Mouse (Mus musculus) hindbrain, embryonic 14.5 days (tissue): Measurements from ENCODE around the gene Ropn1l. TPM values are rescaled to one million over a fixed set of nuclear protein-coding genes. Genes with fewer than 3 reads are reported as not detected.
A peak's percentile ranks its signal among the peaks of the same experiment; 100 is the strongest.

Experiments used
- ATAC-seq: fragments of 200-750 bp; cut with Nextera tagmentation; 2 replicates; pipeline ENCODE4 v1.8.0; 2017; ENCODE audit warnings: moderate number of reproducible peaks, mild to moderate bottlenecking, moderate TSS enrichment, moderate library complexity; ENCODE audit not compliant: low FRiP score
- DNase-seq: peaks from one replicate; pipeline ENCODE4 v3.0.0-alpha.2; 2015; ENCODE audit warnings: low spot score
- H3K27ac ChIP-seq: fragments of 300-500 bp; sonication (generic); 2 replicates; pipeline ENCODE4 v1.5.1; 2014; ENCODE audit warnings: mild to moderate bottlenecking, moderate library complexity
- H3K27me3 ChIP-seq: fragments of 300-500 bp; sonication (generic); 2 replicates; pipeline ENCODE4 v1.6.1; 2014; ENCODE audit warnings: mild to moderate bottlenecking, low read length, mixed read lengths; ENCODE audit not compliant: control insufficient read depth, insufficient read depth
- H3K36me3 ChIP-seq: fragments of 300-500 bp; sonication (generic); replicated peaks from 2 replicates; pipeline ENCODE4 v1.6.1; 2014; ENCODE audit not compliant: control insufficient read depth, insufficient read depth
- H3K4me1 ChIP-seq: fragments of 300-500 bp; sonication (generic); replicated peaks from 2 replicates; pipeline ENCODE4 v1.6.1; 2014; ENCODE audit warnings: antibody characterized with exemption, low read length, mixed read lengths; ENCODE audit not compliant: control insufficient read depth, insufficient read depth
- H3K4me2 ChIP-seq: fragments of 300-500 bp; sonication (generic); replicated peaks from 2 replicates; pipeline ENCODE4 v1.6.1; 2014; ENCODE audit warnings: mild to moderate bottlenecking, moderate library complexity
- H3K4me3 ChIP-seq: fragments of 300-500 bp; sonication (generic); replicated peaks from 2 replicates; pipeline ENCODE4 v1.5.1; 2014; ENCODE audit warnings: mild to moderate bottlenecking, low read length
- H3K9ac ChIP-seq: fragments of 300-500 bp; sonication (generic); 2 replicates; pipeline ENCODE4 v1.6.1; 2014
- H3K9me3 ChIP-seq: fragments of 300-500 bp; sonication (generic); 2 replicates; pipeline ENCODE4 v1.6.1; 2016; ENCODE audit warnings: low read length; ENCODE audit not compliant: control insufficient read depth
- WGBS: fragments of 180-500 bp; shearing (Covaris S2); extraction: QIAGEN DNeasy Blood & Tissue Kit; methylation state at CpG from one replicate; pipeline ENCODE4 v1.1.7; 2014; 5-methylcytosine and 5-hydroxymethylcytosine counted together
- polyA plus RNA-seq: library from polyadenylated mRNA; unstranded; fragments of >200 nt; fragmentation: Nextera tagmentation; extraction: Ambion mirVana; gene quantifications from 2 replicates; pipeline ENCODE4 v1.2.1, GENCODE M21; 2014

Gene Ropn1l
- 2.4 and 2.8 TPM in 2 replicates for polyA plus RNA-seq

GRCm38 (mm10) chr15:31453098-31453916 lies at the start of gene Ropn1l:
TSS of gene Ropn1l (minus strand) at chr15:31453737.
- DNase-seq: peak; percentile 91
- Histone ChIP-seq H3K9ac (peak within 1 kb of the TSS; percentile 82), H3K4me3 (peak within 1 kb of the TSS; percentile 70), H3K9me3 (no peaks in the 10 kb centered on the region), H3K27ac (peak within 1 kb of the TSS; percentile 84), H3K36me3 (peaks cover 20% of the 10 kb centered on the region), H3K27me3 (no peaks in the 10 kb centered on the region), H3K4me2 (peak within 1 kb of the TSS; percentile 89), H3K4me1 (peaks cover 6% of the 10 kb centered on the region)
- WGBS: under 1% methylated on average over 57 of the region's 57 CpGs
- peak; percentile 95 for ATAC-seq

GRCm38 (mm10) chr15:31502996-31503395 lies 49.5 kb upstream of the Ropn1l start:
- Histone ChIP-seq H3K9me3 (no peaks in the 10 kb centered on the region), H3K27ac (no peak overlapping the region), H3K4me1 (no peaks in the 10 kb centered on the region), H3K36me3 (peaks cover 28% of the 10 kb centered on the region), H3K9ac (no peak overlapping the region), H3K4me3 (no peak overlapping the region), H3K27me3 (no peaks in the 10 kb centered on the region), H3K4me2 (no peak overlapping the region)
- DNase-seq (no peak), ATAC-seq (no peak)
- WGBS: 96% methylated on average over 4 of the region's 4 CpGs

GRCm38 (mm10) chr15:31502313-31502712 lies 48.8 kb upstream of the Ropn1l start:
- no peak for ATAC-seq
- H3K4me3 ChIP-seq: no peak overlapping the region
- WGBS: 96% methylated on average over 1 of the region's 1 CpGs

GRCm38 (mm10) chr15:31494803-31495202 lies 41.3 kb upstream of the Ropn1l start:
- ATAC-seq: no peak
- 93% methylated on average over 9 of the region's 9 CpGs for WGBS
- DNase-seq: no peak
- no peak overlapping the region for H3K27ac ChIP-seq
- no peaks in the 10 kb centered on the region for H3K27me3 ChIP-seq
- peaks cover 72% of the 10 kb centered on the region for H3K36me3 ChIP-seq
- H3K4me2 ChIP-seq: no peak overlapping the region
- H3K9me3 ChIP-seq: no peaks in the 10 kb centered on the region
- no peaks in the 10 kb centered on the region for H3K4me1 ChIP-seq
- H3K4me3 ChIP-seq: no peak overlapping the region
- H3K9ac ChIP-seq: no peak overlapping the region

More at GRCm38 (mm10) chr15:31502313-31502712, 48.8 kb upstream of the Ropn1l start:
- Histone ChIP-seq H3K4me2 (no peak overlapping the region), H3K4me1 (no peaks in the 10 kb centered on the region), H3K27ac (no peak overlapping the region), H3K9ac (no peak overlapping the region), H3K36me3 (peaks cover 35% of the 10 kb centered on the region), H3K9me3 (no peaks in the 10 kb centered on the region), H3K27me3 (no peaks in the 10 kb centered on the region)
- no peak for DNase-seq

- Histone ChIP-seq H3K4me3 (no peak overlapping the region), H3K27me3 (no peaks in the 10 kb centered on the region), H3K9ac (no peak overlapping the region), H3K27ac (no peak overlapping the region), H3K36me3 (peaks cover 75% of the 10 kb centered on the region), H3K4me2 (no peak overlapping the region), H3K9me3 (no peaks in the 10 kb centered on the region), H3K4me1 (no peaks in the 10 kb centered on the region)
- DNase-seq (no peak), ATAC-seq (no peak)
- 78% methylated on average over 3 of the region's 3 CpGs for WGBS
Observed at GRCm38 (mm10) chr15:31494310-31494709, 40.8 kb upstream of the Ropn1l start.

GRCm38 (mm10) chr15:31487407-31487806 lies 33.9 kb upstream of the Ropn1l start:
- Histone ChIP-seq H3K4me1 (no peaks in the 10 kb centered on the region), H3K27me3 (no peaks in the 10 kb centered on the region), H3K36me3 (peaks cover 61% of the 10 kb centered on the region), H3K9me3 (no peaks in the 10 kb centered on the region), H3K27ac (no peak overlapping the region), H3K4me2 (no peak overlapping the region), H3K9ac (no peak overlapping the region), H3K4me3 (no peak overlapping the region)
- DNase-seq (no peak), ATAC-seq (0 out of 2 replicates have a peak, but pooled peaks have one; percentile 48)
- 42% methylated on average over 2 of the region's 2 CpGs for WGBS

- Histone ChIP-seq H3K4me1 (no peaks in the 10 kb centered on the region), H3K4me2 (no peak overlapping the region), H3K9me3 (no peaks in the 10 kb centered on the region), H3K4me3 (no peak overlapping the region), H3K27ac (no peak overlapping the region), H3K27me3 (no peaks in the 10 kb centered on the region), H3K9ac (no peak overlapping the region), H3K36me3 (peaks cover 82% of the 10 kb centered on the region)
- ATAC-seq (no peak), DNase-seq (no peak)
- WGBS: 96% methylated on average over 1 of the region's 1 CpGs
Observed at GRCm38 (mm10) chr15:31476678-31477077, 23.1 kb upstream of the Ropn1l start.

GRCm38 (mm10) chr15:31472645-31473574 lies 19.4 kb upstream of the Ropn1l start:
- ATAC-seq (no peak), DNase-seq (no peak)
- WGBS: 82% methylated on average over 4 of the region's 4 CpGs
- no peaks in the 10 kb centered on the region for H3K9me3 ChIP-seq
- no peak overlapping the region for H3K4me3 ChIP-seq
- no peak overlapping the region for H3K4me2 ChIP-seq
- H3K27me3 ChIP-seq: no peaks in the 10 kb centered on the region
- H3K9ac ChIP-seq: no peak overlapping the region
- no peaks in the 10 kb centered on the region for H3K4me1 ChIP-seq
- H3K27ac ChIP-seq: no peak overlapping the region
- peaks cover 72% of the 10 kb centered on the region for H3K36me3 ChIP-seq

- H3K4me1 ChIP-seq: no peaks in the 10 kb centered on the region
- H3K9me3 ChIP-seq: no peaks in the 10 kb centered on the region
- peaks cover 74% of the 10 kb centered on the region for H3K36me3 ChIP-seq
- no peak overlapping the region for H3K9ac ChIP-seq
- no peak overlapping the region for H3K4me2 ChIP-seq
- H3K4me3 ChIP-seq: no peak overlapping the region
- no peak overlapping the region for H3K27ac ChIP-seq
- no peaks in the 10 kb centered on the region for H3K27me3 ChIP-seq
- 90% methylated on average over 4 of the region's 4 CpGs for WGBS
- DNase-seq (no peak), ATAC-seq (no peak)
Observed at GRCm38 (mm10) chr15:31471529-31471928, 18.0 kb upstream of the Ropn1l start.
